Mouse (Mus musculus) C2C12 (cell line): Measurements from ENCODE around the gene Dhdh. TPM values are rescaled to one million over a fixed set of nuclear protein-coding genes. Genes with fewer than 3 reads are reported as not detected.

Source experiments
- H3K27me3 ChIP-seq: one replicate; pipeline ENCODE4 v1.6.1; 2011; ENCODE audit not compliant: control insufficient read depth, insufficient read depth, insufficient read length
- H3K36me3 ChIP-seq: one replicate; pipeline ENCODE4 v1.6.1; 2011; ENCODE audit not compliant: control insufficient read depth, insufficient read depth
- H3K4me3 ChIP-seq: one replicate; pipeline ENCODE4 v1.5.1; 2011; ENCODE audit warnings: mild to moderate bottlenecking, control low read depth; ENCODE audit not compliant: poor library complexity, insufficient read depth, severe bottlenecking
- H3K79me2 ChIP-seq: one replicate; pipeline ENCODE4 v1.6.1; 2011; ENCODE audit not compliant: control insufficient read depth, insufficient read depth
- H3K79me3 ChIP-seq: one replicate; pipeline ENCODE4 v1.6.1; 2011; ENCODE audit warnings: low read depth, control low read depth
- H3ac ChIP-seq: one replicate; pipeline ENCODE3; 2011; ENCODE audit warnings: low read depth; ENCODE audit not compliant: control insufficient read depth, insufficient read length
- CEBPB ChIP-seq: IDR thresholded peaks from one replicate; pipeline ENCODE4 v1.6.1; 2011; ENCODE audit warnings: low read depth, mild to moderate bottlenecking, control low read depth, moderate library complexity
- CTCF ChIP-seq: IDR thresholded peaks from one replicate; pipeline ENCODE4 v1.5.1; 2011; ENCODE audit not compliant: control insufficient read depth, insufficient read depth, insufficient read length
- FOSL1 ChIP-seq: IDR thresholded peaks from one replicate; pipeline ENCODE4 v1.8.0; 2011; ENCODE audit warnings: mild to moderate bottlenecking, low read length; ENCODE audit not compliant: poor library complexity, insufficient read depth, severe bottlenecking
- MAX ChIP-seq: IDR thresholded peaks from one replicate; pipeline ENCODE4 v1.6.1; 2011; ENCODE audit warnings: mild to moderate bottlenecking, control low read depth
- MYOD1 ChIP-seq: IDR thresholded peaks from one replicate; pipeline ENCODE4 v1.6.1; 2011; ENCODE audit warnings: low read depth; ENCODE audit not compliant: control insufficient read depth, insufficient read length
- MYOG ChIP-seq: IDR thresholded peaks from one replicate; pipeline ENCODE4 v1.6.1; 2011; ENCODE audit not compliant: control insufficient read depth, insufficient read length; ENCODE audit errors: extremely low read depth
- USF1 ChIP-seq: IDR thresholded peaks from one replicate; pipeline ENCODE4 v1.6.1; 2011; ENCODE audit warnings: low read depth, mild to moderate bottlenecking, control low read depth, moderate library complexity
- polyA plus RNA-seq: library from polyadenylated mRNA; unstranded; fragments of >200 nt; fragmentation: generic; extraction: Trizol; gene quantifications from one replicate; pipeline ENCODE4 v1.2.1, GENCODE M21; 2012; ENCODE audit warnings: missing spikeins

Gene Dhdh
- polyA plus RNA-seq, 1 experiment: 0.07 TPM

DNA sequence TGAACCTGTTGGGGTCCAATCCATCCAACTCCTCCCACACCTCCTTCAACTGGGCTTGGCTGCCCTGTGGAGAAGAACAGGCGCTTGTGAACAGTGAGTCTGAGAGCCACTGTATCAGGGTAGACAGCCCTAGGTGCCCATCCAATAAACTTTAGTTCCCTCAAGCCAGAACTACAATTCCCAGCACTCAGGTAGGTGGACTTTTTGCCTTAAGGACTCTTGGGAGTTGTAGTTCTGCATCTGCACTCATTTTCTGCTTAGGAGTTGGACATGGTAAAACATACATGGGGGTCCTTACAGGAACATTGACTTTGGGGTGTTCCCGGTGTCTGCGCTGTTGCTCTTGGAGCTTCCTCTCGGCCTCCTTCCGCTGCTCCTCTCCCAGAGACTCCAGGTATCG lies 9.8 kb upstream of the Dhdh start:
- no peak overlapping the region for H3ac ChIP-seq
- no peaks in the 10 kb centered on the region for H3K27me3 ChIP-seq
- no peaks in the 10 kb centered on the region for H3K79me3 ChIP-seq
- no peak for TF ChIP-seq FOSL1
- TF ChIP-seq USF1: no peak
- TF ChIP-seq CEBPB: no peak
- no peak for TF ChIP-seq MYOD1
- no peak for TF ChIP-seq MAX
- no peak for TF ChIP-seq MYOG
- TF ChIP-seq CTCF: no peak
- H3K79me2 ChIP-seq: no peaks in the 10 kb centered on the region
- H3K36me3 ChIP-seq: no peaks in the 10 kb centered on the region
- H3K4me3 ChIP-seq: no peak overlapping the region

DNA sequence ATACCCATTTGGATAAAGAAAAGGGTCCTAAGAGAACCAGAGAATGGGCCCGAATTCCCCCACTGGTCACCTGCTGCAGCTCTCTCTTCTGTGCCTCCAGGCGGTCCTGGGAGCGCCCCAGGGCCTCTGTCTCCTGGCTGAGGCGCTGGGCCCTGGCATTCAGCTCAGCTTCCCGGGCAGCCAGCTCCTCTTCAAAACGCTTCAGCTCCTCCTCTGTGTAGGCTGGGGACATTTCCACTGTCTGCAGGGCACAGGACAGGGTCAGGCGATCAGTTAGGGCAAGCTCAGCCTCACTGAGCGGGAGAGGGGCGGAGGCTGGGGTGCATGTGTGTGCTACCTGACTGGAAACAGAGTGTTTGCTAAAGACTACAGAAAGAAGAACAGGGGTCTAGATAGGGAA lies 5.9 kb upstream of the Dhdh start:
- no peaks in the 10 kb centered on the region for H3K79me3 ChIP-seq
- TF ChIP-seq CTCF (no peak), CEBPB (no peak), MYOD1 (no peak), FOSL1 (no peak), MAX (no peak), USF1 (no peak), MYOG (no peak)
- H3K36me3 ChIP-seq: no peaks in the 10 kb centered on the region
- no peaks in the 10 kb centered on the region for H3K27me3 ChIP-seq
- H3ac ChIP-seq: no peak overlapping the region
- H3K4me3 ChIP-seq: no peak overlapping the region
- H3K79me2 ChIP-seq: no peaks in the 10 kb centered on the region

DNA sequence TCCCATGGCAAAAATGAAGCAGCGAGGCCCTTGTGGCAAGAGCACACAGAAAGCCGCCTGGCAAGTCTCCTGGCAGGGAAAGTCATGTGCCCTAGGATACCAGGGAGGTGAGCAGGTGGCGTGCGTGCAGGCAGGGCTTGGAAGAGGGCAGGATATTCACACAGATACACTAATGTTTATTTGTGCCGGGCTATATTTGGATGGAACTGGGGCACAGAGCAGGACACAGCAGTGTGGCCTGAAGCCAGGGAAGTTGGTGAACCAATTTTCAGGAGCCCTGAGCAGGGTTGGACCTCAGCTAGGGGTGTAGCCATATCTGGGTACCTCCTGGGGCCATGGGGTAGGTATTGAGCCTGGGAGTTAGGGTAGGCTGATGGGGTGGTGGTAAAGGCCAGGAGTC lies 4.3 kb upstream of the Dhdh start:
- no peak for TF ChIP-seq FOSL1
- Histone ChIP-seq H3K79me2 (no peaks in the 10 kb centered on the region), H3K36me3 (no peaks in the 10 kb centered on the region)

DNA sequence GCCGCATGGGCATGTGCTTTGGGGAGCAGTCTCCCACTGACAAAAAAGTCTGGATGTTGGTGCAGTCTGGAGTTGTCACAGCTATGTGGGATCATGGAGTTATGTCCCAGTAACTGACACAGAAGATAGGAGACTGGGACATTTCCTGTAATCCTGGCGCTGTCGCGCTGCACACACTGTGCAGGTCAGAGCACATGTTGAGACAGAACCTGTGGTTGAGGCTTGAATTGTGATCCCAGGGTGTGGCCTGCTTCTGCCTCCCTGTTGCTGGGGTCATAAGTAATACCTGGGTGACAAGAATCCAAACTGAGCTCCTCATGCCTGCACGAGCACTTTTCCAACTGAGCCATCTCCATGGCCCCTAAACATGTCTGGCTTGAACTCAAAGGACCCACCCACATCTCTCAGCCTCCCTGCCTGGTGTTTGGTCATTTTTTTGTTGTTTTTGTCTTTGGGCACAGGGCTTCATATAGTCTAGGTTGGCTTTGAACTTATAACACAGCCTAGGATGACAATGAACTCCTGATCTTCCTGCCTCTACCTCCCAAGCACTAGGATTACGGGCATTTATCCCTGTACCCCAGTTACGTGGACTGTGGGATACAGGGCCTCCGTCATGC lies 3.7 kb upstream of the Dhdh start:
- H3K27me3 ChIP-seq: no peaks in the 10 kb centered on the region
- no peak overlapping the region for H3K4me3 ChIP-seq
- no peaks in the 10 kb centered on the region for H3K79me2 ChIP-seq
- no peaks in the 10 kb centered on the region for H3K36me3 ChIP-seq
- H3K79me3 ChIP-seq: no peaks in the 10 kb centered on the region
- no peak overlapping the region for H3ac ChIP-seq
- TF ChIP-seq MYOG (no peak), CEBPB (no peak)

More for the DNA sequence above, 4.3 kb upstream of the Dhdh start:
- H3K27me3 ChIP-seq: no peaks in the 10 kb centered on the region
- H3K79me3 ChIP-seq: no peaks in the 10 kb centered on the region
- H3K4me3 ChIP-seq: no peak overlapping the region
- H3ac ChIP-seq: no peak overlapping the region

DNA sequence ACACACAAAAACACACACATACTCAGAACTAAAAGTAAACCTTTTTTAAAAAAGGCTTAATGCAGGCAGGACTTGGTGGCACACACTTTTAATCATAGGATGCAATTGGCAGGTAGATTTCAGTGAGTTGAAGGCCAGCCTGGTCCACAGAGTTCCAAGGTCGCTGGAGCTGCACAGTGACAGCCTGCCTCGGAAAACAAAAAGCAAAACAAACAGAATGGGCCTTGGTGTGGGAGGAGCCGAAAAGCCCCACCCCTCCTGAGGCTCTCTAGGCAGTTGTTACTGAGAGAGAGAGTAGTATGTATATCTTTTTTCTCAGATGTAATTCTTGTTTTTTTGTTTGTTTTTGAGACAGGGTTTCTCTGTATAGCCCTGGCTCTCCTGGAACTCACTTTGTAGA lies 2.7 kb upstream of the Dhdh start:
- Histone ChIP-seq H3K79me3 (no peaks in the 10 kb centered on the region), H3K36me3 (no peaks in the 10 kb centered on the region), H3K4me3 (no peak overlapping the region), H3K79me2 (no peaks in the 10 kb centered on the region), H3K27me3 (no peaks in the 10 kb centered on the region), H3ac (no peak overlapping the region)
- TF ChIP-seq CTCF: no peak
- TF ChIP-seq MAX: no peak
- no peak for TF ChIP-seq CEBPB
- TF ChIP-seq FOSL1: no peak
- no peak for TF ChIP-seq MYOG
- TF ChIP-seq USF1: no peak
- no peak for TF ChIP-seq MYOD1

DNA sequence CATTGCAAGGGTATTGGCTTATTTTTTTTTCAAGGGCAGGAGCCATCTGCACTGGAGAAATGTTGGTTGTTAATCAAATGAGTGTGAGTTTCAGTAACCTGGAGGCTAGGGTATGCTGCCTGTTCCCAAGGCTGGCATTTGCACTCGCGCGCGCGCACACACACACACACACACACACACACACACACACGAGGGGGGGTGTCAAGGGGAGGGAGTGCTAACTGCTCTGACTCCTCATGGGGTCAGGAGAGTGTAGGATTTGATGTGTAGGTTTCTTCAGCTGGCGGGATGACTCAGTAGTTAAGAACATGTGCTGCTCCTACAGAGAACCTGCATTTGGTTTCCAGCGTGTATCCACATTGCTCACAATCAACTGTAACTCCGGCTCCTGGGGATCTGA lies 2.2 kb upstream of the Dhdh start:
- no peak overlapping the region for H3K4me3 ChIP-seq
- no peaks in the 10 kb centered on the region for H3K79me2 ChIP-seq
- no peaks in the 10 kb centered on the region for H3K79me3 ChIP-seq
- no peaks in the 10 kb centered on the region for H3K27me3 ChIP-seq
- no peak overlapping the region for H3ac ChIP-seq
- H3K36me3 ChIP-seq: no peaks in the 10 kb centered on the region
- TF ChIP-seq FOSL1: no peak
- TF ChIP-seq MAX: no peak
- no peak for TF ChIP-seq CTCF
- no peak for TF ChIP-seq USF1
- no peak for TF ChIP-seq MYOG
- no peak for TF ChIP-seq CEBPB
- no peak for TF ChIP-seq MYOD1
